Mouse (Mus musculus) erythroblast, embryonic 14.5 days (primary cell): ENCODE results near the gene Foxp1.

Experiments
- GATA1 ChIP-seq: IDR thresholded peaks from 2 replicates; pipeline ENCODE4 v1.6.1; 2012; ENCODE audit warnings: low read length, inconsistent platforms, mixed read lengths
- TAL1 ChIP-seq: IDR thresholded peaks from 3 replicates; pipeline ENCODE4 v1.6.1; 2012; ENCODE audit warnings: low read length, inconsistent platforms, mixed read lengths

GRCm38 (mm10) chr6:98977806-98978205 lies 544.7 kb downstream of the Foxp1 start:
- no peak for TF ChIP-seq GATA1
- no peak for TF ChIP-seq TAL1
